Mouse (Mus musculus) small intestine, adult 2 months (tissue): Measurements from ENCODE around the gene Sema6c. TPM values are rescaled to one million over a fixed set of nuclear protein-coding genes. Genes with fewer than 3 reads are reported as not detected.
A peak's percentile ranks its signal among the peaks of the same experiment; 100 is the strongest.

ENCODE experiments used
- H3K27ac ChIP-seq: fragments of 200-500 bp; 2 replicates; pipeline ENCODE4 v1.5.1; 2012; ENCODE audit warnings: low read depth, low read length, control low read depth, inconsistent platforms; ENCODE audit not compliant: insufficient read depth
- H3K27me3 ChIP-seq: fragments of 200-500 bp; 2 replicates; pipeline ENCODE4 v1.6.1; 2012; ENCODE audit warnings: mild to moderate bottlenecking, moderate library complexity, low read length, inconsistent platforms; ENCODE audit not compliant: control insufficient read depth, insufficient read depth
- H3K36me3 ChIP-seq: fragments of 200-500 bp; 2 replicates; pipeline ENCODE4 v1.6.1; 2012; ENCODE audit warnings: mild to moderate bottlenecking, low read length, control low read depth, inconsistent platforms; ENCODE audit not compliant: control insufficient read depth, insufficient read depth
- H3K4me1 ChIP-seq: fragments of 200-500 bp; 2 replicates; pipeline ENCODE4 v1.6.1; 2012; ENCODE audit warnings: low read length, inconsistent platforms, mixed read lengths; ENCODE audit not compliant: control insufficient read depth, insufficient read depth, insufficient read length
- H3K4me3 ChIP-seq: fragments of 200-500 bp; 2 replicates; pipeline ENCODE4 v1.5.1; 2012; ENCODE audit warnings: low read depth, mild to moderate bottlenecking, control low read depth, inconsistent platforms, low read length, moderate library complexity
- CTCF ChIP-seq: fragments of 200-500 bp; IDR thresholded peaks from 2 replicates; pipeline ENCODE4 v1.5.1; 2012; ENCODE audit warnings: low read depth, mild to moderate bottlenecking, control low read depth, inconsistent platforms, low read length, moderate library complexity, mixed read lengths; ENCODE audit not compliant: insufficient replicate concordance, insufficient read length; ENCODE audit errors: extremely low read depth
- POLR2A ChIP-seq: fragments of 200-500 bp; IDR thresholded peaks from 2 replicates; pipeline ENCODE4 v1.6.1; 2012; ENCODE audit warnings: low read depth, mild to moderate bottlenecking, control low read depth, inconsistent platforms, low read length, moderate library complexity
- WGBS: fragments of 180-500 bp; shearing (Covaris S2); methylation state at CpG from one replicate; pipeline ENCODE4 v1.1.7; 2018; 5-methylcytosine and 5-hydroxymethylcytosine counted together
- polyA plus RNA-seq: library from polyadenylated mRNA; depleted of rRNA; stranded (reverse); fragments of >200 nt; gene quantifications from 2 replicates; pipeline ENCODE4 v1.2.3, GENCODE M21; 2012; rRNA removed

Gene Sema6c
- polyA plus RNA-seq, 1 experiment, result 4.6 TPM

DNA sequence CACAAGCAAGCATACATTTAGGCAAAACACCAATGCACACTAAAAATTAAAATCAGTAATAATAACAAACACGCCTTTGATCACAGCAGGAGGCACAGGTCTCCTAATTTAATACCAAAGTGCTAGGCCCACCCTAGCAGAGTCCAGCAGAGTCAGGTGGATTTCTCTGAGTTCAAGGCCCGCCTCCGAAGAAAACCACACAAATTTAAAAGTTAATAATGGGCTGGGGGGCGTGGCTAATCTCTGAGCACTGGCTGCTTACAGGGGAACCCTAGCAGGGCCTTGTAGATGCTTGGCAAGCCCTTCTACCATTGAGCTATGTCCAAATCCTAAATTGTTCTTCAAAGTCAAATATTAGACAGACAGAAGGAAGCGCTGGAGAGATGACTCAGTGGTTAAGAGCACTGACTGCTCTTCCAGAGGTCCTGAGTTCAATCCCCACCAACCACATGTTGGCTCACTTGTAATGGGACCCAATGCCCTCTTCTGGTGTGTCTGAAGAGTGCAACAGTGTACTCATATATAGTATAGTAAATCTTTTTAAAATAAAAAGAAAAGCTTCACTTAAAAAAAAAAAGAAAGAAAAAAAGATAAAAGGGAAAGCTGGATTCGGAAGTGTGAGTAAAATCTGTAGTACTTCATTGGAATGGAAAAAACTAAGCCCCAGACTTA is 58.3 kb downstream of the Sema6c start:
- no peak for TF ChIP-seq CTCF
- no peak for TF ChIP-seq POLR2A
- no peaks in the 10 kb centered on the region; the same call in 1 of the 2 replicates for H3K4me1 ChIP-seq
- peaks cover 21% of the 10 kb centered on the region for H3K36me3 ChIP-seq
- WGBS, result 57% methylated on average over 6 of the region's 6 CpGs
- H3K27ac ChIP-seq, result 0 out of 2 replicates have a peak overlapping the region, but pooled peaks have one; percentile 100
- H3K4me3 ChIP-seq, result no peak overlapping the region
- H3K27me3 ChIP-seq, result no peaks in the 10 kb centered on the region

DNA sequence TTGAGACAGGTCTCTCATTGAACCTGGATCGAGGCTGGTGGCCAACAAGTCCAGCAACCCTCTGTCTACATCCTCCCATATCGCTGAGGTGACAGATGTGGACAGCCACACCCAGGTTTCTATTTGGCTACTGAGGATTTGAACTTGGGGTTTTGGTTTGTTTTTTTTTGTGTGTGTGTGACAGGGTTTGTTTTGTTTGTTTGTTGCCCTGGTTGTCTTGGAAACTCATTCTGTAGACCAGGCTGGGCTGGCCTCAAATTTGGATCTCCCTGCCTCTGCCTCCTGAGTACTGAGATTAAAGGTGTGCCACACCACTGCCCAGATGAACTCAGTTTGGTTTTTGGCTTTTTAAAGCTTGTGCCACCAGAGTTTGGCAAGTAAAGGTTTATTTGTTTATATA is 62.8 kb downstream of the Sema6c start:
- 75% methylated on average over 2 of the region's 2 CpGs for WGBS
- no peaks in the 10 kb centered on the region for H3K27me3 ChIP-seq
- H3K4me1 ChIP-seq, result 0 out of 2 replicates have a peak, but pooled peaks cover 2% of the 10 kb centered on the region
- peaks cover 14% of the 10 kb centered on the region for H3K36me3 ChIP-seq
- no peak for TF ChIP-seq POLR2A
- no peak overlapping the region for H3K4me3 ChIP-seq
- H3K27ac ChIP-seq, result no peak overlapping the region

Other genes with a start within 250 kb of the Sema6c start
- 30.5 and 50.4 TPM in 2 replicates for gene Selenbp1, start 227.4 kb upstream of the Sema6c start, polyA plus RNA-seq
- gene Rfx5, start 206.4 kb upstream of the Sema6c start, polyA plus RNA-seq, result 5.5 and 5.7 TPM in 2 replicates
- gene Pi4kb, start 185.7 kb upstream of the Sema6c start, polyA plus RNA-seq, result 14.2 and 20.9 TPM in 2 replicates
- 9.1 and 17.1 TPM in 2 replicates for gene Zfp687, start 145.0 kb upstream of the Sema6c start, polyA plus RNA-seq
- 81.7 and 131 TPM in 2 replicates for gene Psmd4, start 117.8 kb upstream of the Sema6c start, polyA plus RNA-seq
- 6.7 and 14.9 TPM in 2 replicates for gene Pip5k1a, start 53.5 kb upstream of the Sema6c start, polyA plus RNA-seq
- gene Vps72, start 49.4 kb upstream of the Sema6c start, polyA plus RNA-seq, result 27.4 and 63.8 TPM in 2 replicates
- 0.62 and 0.84 TPM in 2 replicates for gene Tmod4, start 36.0 kb upstream of the Sema6c start, polyA plus RNA-seq
- gene Scnm1, start 26.4 kb upstream of the Sema6c start, polyA plus RNA-seq, result 15.3 and 34.3 TPM in 2 replicates
- gene Lysmd1, start 26.4 kb upstream of the Sema6c start, polyA plus RNA-seq, result 1.8 and 5.0 TPM in 2 replicates
- 8.6 and 52.3 TPM in 2 replicates for gene Tnfaip8l2, start 18.1 kb upstream of the Sema6c start, polyA plus RNA-seq
- gene Gabpb2, start 57.5 kb downstream of the Sema6c start, polyA plus RNA-seq, result 2.9 and 7.4 TPM in 2 replicates
- gene Cdc42se1, start 68.3 kb downstream of the Sema6c start, polyA plus RNA-seq, result 26.1 and 41.6 TPM in 2 replicates
- 13.1 and 14.0 TPM in 2 replicates for gene Mllt11, start 71.7 kb downstream of the Sema6c start, polyA plus RNA-seq
- gene Gm128, start 81.1 kb downstream of the Sema6c start, polyA plus RNA-seq, result 0.13 and 0.18 TPM in 2 replicates
- 0.16 and 0.58 TPM in 2 replicates for gene Bnipl, start 90.7 kb downstream of the Sema6c start, polyA plus RNA-seq
- 58.5 and 89.2 TPM in 2 replicates for gene Mindy1, start 120.9 kb downstream of the Sema6c start, polyA plus RNA-seq
- 4.4 and 11.5 TPM in 2 replicates for gene Prune1, start 121.6 kb downstream of the Sema6c start, polyA plus RNA-seq
- 0.52 and 0.65 TPM in 2 replicates for gene Anxa9, start 146.7 kb downstream of the Sema6c start, polyA plus RNA-seq
- 51.3 and 84.0 TPM in 2 replicates for gene Cers2, start 154.3 kb downstream of the Sema6c start, polyA plus RNA-seq
- 3.3 and 5.3 TPM in 2 replicates for gene Setdb1, start 196.7 kb downstream of the Sema6c start, polyA plus RNA-seq
- gene 4930558C23Rik, start 242.4 kb downstream of the Sema6c start, polyA plus RNA-seq, result not detected in 2 replicates